ENCODE assay signal across 22 mouse cellular contexts in the genomic region with DNA sequence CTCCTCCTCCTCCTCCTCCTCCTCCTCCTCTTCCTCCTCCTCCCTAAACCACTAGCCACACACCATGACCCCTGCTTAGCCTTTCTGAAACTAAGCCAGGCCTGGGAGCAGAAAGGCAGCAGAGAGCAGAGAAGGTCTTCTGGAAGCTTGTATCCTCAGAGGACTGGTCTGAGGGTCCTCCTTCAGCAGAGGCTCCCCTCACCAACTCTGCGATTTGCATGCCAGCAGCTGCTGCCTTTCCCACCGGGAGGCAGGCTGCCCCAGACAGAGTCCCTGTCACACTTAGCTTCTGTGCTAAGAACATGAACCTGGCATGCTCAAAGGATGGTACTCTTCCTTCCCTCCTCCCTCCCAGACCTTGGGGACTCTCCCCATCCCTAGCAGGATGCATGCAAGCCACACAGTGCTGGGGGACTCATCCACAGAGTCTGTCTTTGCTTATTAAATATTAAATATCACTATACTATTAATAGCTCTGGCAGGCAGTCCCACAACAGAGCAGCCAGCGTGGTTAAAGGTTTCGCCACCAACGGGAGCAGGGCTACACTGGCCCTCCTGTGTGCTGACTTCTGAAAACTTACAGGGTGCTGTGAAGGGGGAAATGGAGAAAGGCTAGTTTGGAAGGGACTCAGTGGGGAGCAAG. TPM values are rescaled to one million over a fixed set of nuclear protein-coding genes. Genes with fewer than 3 reads are reported as not detected.
DNase-seq lines count a peak whose midpoint lies in the region; ATAC-seq and TF ChIP-seq lines count a peak whose summit lies in the region.
"Had no signal": no experiment of that assay in that cellular context is flagged by ENCODE, and none has a peak within 500 bp of the region (broad histone marks: within the 10 kb centered on the region; RNA-seq: fewer than 3 reads in every experiment).

No protein-coding gene starts in this region.

- no peak for DNase-seq in hindbrain, postnatal 0 days (ENCODE audit: low spot score)
- DNase-seq in lung, postnatal 36 days: no peak
- DNase-seq in embryonic facial prominence, embryonic 14.5 days (ENCODE audit: low spot score): no peak
- DNase-seq in thymus, postnatal 25 days: no peak
- no peak for DNase-seq in kidney, adult 9 months
- DNase-seq: adrenal gland, adult 2 months; cerebellum, adult 18-20 months; lung, adult 2 months; right cerebral cortex, adult 18-20 months; thymus, postnatal 4 days had no signal

- no peak for TF ChIP-seq CTCF in hindbrain, postnatal 0 days (IDR thresholded peaks at IDR 0.05; ENCODE audit: low read depth)

- H3K9ac ChIP-seq in hindbrain, embryonic 12.5 days: no peak overlapping the region
- no peak overlapping the region for H3K9ac ChIP-seq in hindbrain, postnatal 0 days (replicated peaks; ENCODE audit: low read length)
- H3K9ac ChIP-seq in lung, embryonic 15.5 days: no peak overlapping the region
- H3K9ac ChIP-seq in embryonic facial prominence, embryonic 14.5 days (ENCODE audit: low read depth, low read length): no peak overlapping the region
- H3K9ac ChIP-seq in midbrain, embryonic 13.5 days (replicated peaks): 0 out of 2 replicates have a peak overlapping the region, but pooled peaks have one; percentile 20
- H3K9ac ChIP-seq: embryonic facial prominence, embryonic 15.5 days; forebrain, embryonic 15.5 days; limb, embryonic 13.5 days; neural tube, embryonic 12.5 days had no signal

- no peak overlapping the region for H3K4me3 ChIP-seq in hindbrain, embryonic 12.5 days
- H3K4me3 ChIP-seq in hindbrain, postnatal 0 days (ENCODE audit: low read length): no peak overlapping the region
- H3K4me3 ChIP-seq in lung, embryonic 15.5 days: no peak overlapping the region
- no peak overlapping the region for H3K4me3 ChIP-seq in embryonic facial prominence, embryonic 14.5 days (ENCODE audit: low read depth, low read length)
- no peak overlapping the region for H3K4me3 ChIP-seq in midbrain, embryonic 13.5 days (replicated peaks)
- H3K4me3 ChIP-seq: embryonic facial prominence, embryonic 15.5 days; forebrain, embryonic 15.5 days; limb, embryonic 13.5 days; neural tube, embryonic 12.5 days had no signal

- H3K4me2 ChIP-seq in hindbrain, embryonic 12.5 days (replicated peaks): no peak overlapping the region
- no peak overlapping the region for H3K4me2 ChIP-seq in hindbrain, postnatal 0 days (ENCODE audit: low read depth, low read length)
- H3K4me2 ChIP-seq in lung, embryonic 15.5 days: no peak overlapping the region
- no peak overlapping the region for H3K4me2 ChIP-seq in embryonic facial prominence, embryonic 14.5 days (ENCODE audit: low read depth, low read length)
- peak overlapping the region; percentile 17 for H3K4me2 ChIP-seq in midbrain, embryonic 13.5 days (replicated peaks)
- H3K4me2 ChIP-seq: embryonic facial prominence, embryonic 15.5 days; forebrain, embryonic 15.5 days; limb, embryonic 13.5 days; neural tube, embryonic 12.5 days had no signal

- no peaks in the 10 kb centered on the region for H3K27me3 ChIP-seq in hindbrain, embryonic 12.5 days
- H3K27me3 ChIP-seq in hindbrain, postnatal 0 days (ENCODE audit: insufficient read depth, low read length): no peaks in the 10 kb centered on the region
- no peaks in the 10 kb centered on the region for H3K27me3 ChIP-seq in lung, embryonic 15.5 days
- H3K27me3 ChIP-seq in embryonic facial prominence, embryonic 14.5 days (replicated peaks; ENCODE audit: control insufficient read depth, insufficient read depth, low read length): no peaks in the 10 kb centered on the region
- H3K27me3 ChIP-seq in midbrain, embryonic 13.5 days: no peaks in the 10 kb centered on the region
- H3K27me3 ChIP-seq: embryonic facial prominence, embryonic 15.5 days; forebrain, embryonic 15.5 days; neural tube, embryonic 12.5 days had no signal

- ATAC-seq in hindbrain, embryonic 12.5 days (ENCODE audit: low FRiP score): peak; percentile 42; the same call in 1 of the 2 replicates
- no peak for ATAC-seq in hindbrain, postnatal 0 days
- no peak for ATAC-seq in lung, embryonic 15.5 days (ENCODE audit: borderline replicate concordance, extremely low read depth, low FRiP score, low TSS enrichment)
- ATAC-seq in embryonic facial prominence, embryonic 14.5 days (ENCODE audit: low read depth): peak; percentile 36; the same call in 1 of the 2 replicates
- peak; percentile 83 for ATAC-seq in midbrain, embryonic 13.5 days
- ATAC-seq: CD4-positive, CD25-positive, alpha-beta regulatory T cell, adult 4 months; forebrain, embryonic 15.5 days had no signal

- peaks cover 38% of the 10 kb centered on the region for H3K4me1 ChIP-seq in hindbrain, embryonic 12.5 days
- H3K4me1 ChIP-seq in hindbrain, postnatal 0 days (ENCODE audit: insufficient read depth, low read length): no peaks in the 10 kb centered on the region
- peaks cover 14% of the 10 kb centered on the region for H3K4me1 ChIP-seq in lung, embryonic 15.5 days
- H3K4me1 ChIP-seq in embryonic facial prominence, embryonic 14.5 days (ENCODE audit: control insufficient read depth, insufficient read depth, low read length): peaks cover 3% of the 10 kb centered on the region; the same call in 1 of the 2 replicates
- H3K4me1 ChIP-seq in midbrain, embryonic 13.5 days (replicated peaks): peaks cover 56% of the 10 kb centered on the region

- WGBS in hindbrain, embryonic 12.5 days: 46% methylated on average over 5 of the region's 5 CpGs
- WGBS in hindbrain, postnatal 0 days: 34% methylated on average over 5 of the region's 5 CpGs
- 46% methylated on average over 5 of the region's 5 CpGs for WGBS in lung, embryonic 15.5 days
- 52% methylated on average over 5 of the region's 5 CpGs for WGBS in embryonic facial prominence, embryonic 14.5 days
- 54% methylated on average over 5 of the region's 5 CpGs for WGBS in midbrain, embryonic 13.5 days

- peak overlapping the region; percentile 35; the same call in 1 of the 2 replicates for H3K27ac ChIP-seq in hindbrain, embryonic 12.5 days
- H3K27ac ChIP-seq in hindbrain, postnatal 0 days: no peak overlapping the region
- H3K27ac ChIP-seq in lung, embryonic 15.5 days: 0 out of 2 replicates have a peak overlapping the region, but pooled peaks have one; percentile 21
- H3K27ac ChIP-seq in embryonic facial prominence, embryonic 14.5 days (replicated peaks; ENCODE audit: low read depth, low read length): no peak overlapping the region
- peak overlapping the region; percentile 62 for H3K27ac ChIP-seq in midbrain, embryonic 13.5 days
- H3K27ac ChIP-seq: embryonic facial prominence, embryonic 15.5 days; forebrain, embryonic 15.5 days; limb, embryonic 13.5 days; neural tube, embryonic 12.5 days; stomach, postnatal 0 days had no signal

- H3K9me3 ChIP-seq in hindbrain, embryonic 12.5 days (replicated peaks): no peaks in the 10 kb centered on the region
- no peaks in the 10 kb centered on the region for H3K9me3 ChIP-seq in hindbrain, postnatal 0 days (ENCODE audit: low read length)
- no peaks in the 10 kb centered on the region for H3K9me3 ChIP-seq in lung, embryonic 15.5 days
- no peaks in the 10 kb centered on the region for H3K9me3 ChIP-seq in embryonic facial prominence, embryonic 14.5 days (ENCODE audit: control insufficient read depth, low read length)
- no peaks in the 10 kb centered on the region for H3K9me3 ChIP-seq in midbrain, embryonic 13.5 days
- H3K9me3 ChIP-seq: embryonic facial prominence, embryonic 15.5 days; forebrain, embryonic 15.5 days; limb, embryonic 13.5 days; neural tube, embryonic 12.5 days had no signal

- no peaks in the 10 kb centered on the region for H3K36me3 ChIP-seq in hindbrain, embryonic 12.5 days
- no peaks in the 10 kb centered on the region for H3K36me3 ChIP-seq in hindbrain, postnatal 0 days (ENCODE audit: insufficient read depth, low read length)
- no peaks in the 10 kb centered on the region for H3K36me3 ChIP-seq in lung, embryonic 15.5 days
- H3K36me3 ChIP-seq in embryonic facial prominence, embryonic 14.5 days (ENCODE audit: control insufficient read depth, insufficient read depth, low read length): no peaks in the 10 kb centered on the region
- H3K36me3 ChIP-seq in midbrain, embryonic 13.5 days: no peaks in the 10 kb centered on the region
- H3K36me3 ChIP-seq: embryonic facial prominence, embryonic 15.5 days; forebrain, embryonic 15.5 days; limb, embryonic 13.5 days; neural tube, embryonic 12.5 days had no signal

RNA-seq across cellular contexts. Expression of a gene that starts 12.9 kb away (rescaled TPM):
- polyA plus RNA-seq in hindbrain, embryonic 12.5 days (2016; fragmentation: Nextera tagmentation; extraction: Ambion mirVana): 12.5 and 15.3 TPM in 2 replicates
- total RNA-seq in hindbrain, postnatal 0 days (2014; rRNA removed): 136 and 193 TPM in 2 replicates
- 17.7 and 21.2 TPM in 2 replicates for polyA plus RNA-seq in hindbrain, postnatal 0 days (2015; fragmentation: Nextera tagmentation; extraction: Ambion mirVana)
- polyA plus RNA-seq in lung, embryonic 15.5 days (2015; fragmentation: Nextera tagmentation; extraction: Ambion mirVana): 2.0 and 2.2 TPM in 2 replicates
- 4.0 and 4.1 TPM in 2 replicates for polyA plus RNA-seq in embryonic facial prominence, embryonic 14.5 days (2014; fragmentation: Nextera tagmentation; extraction: Ambion mirVana)
- polyA plus RNA-seq in midbrain, embryonic 13.5 days (2015; fragmentation: Nextera tagmentation; extraction: Ambion mirVana): 13.1 and 18.8 TPM in 2 replicates

RNA-seq across cellular contexts. Expression of a gene that starts 13.1 kb away (rescaled TPM):
- 2.3 and 2.8 TPM in 2 replicates for polyA plus RNA-seq in hindbrain, embryonic 12.5 days (2016; fragmentation: Nextera tagmentation; extraction: Ambion mirVana)
- total RNA-seq in hindbrain, postnatal 0 days (2014; rRNA removed): 3.6 and 4.5 TPM in 2 replicates
- 3.0 and 4.8 TPM in 2 replicates for polyA plus RNA-seq in hindbrain, postnatal 0 days (2015; fragmentation: Nextera tagmentation; extraction: Ambion mirVana)
- polyA plus RNA-seq in lung, embryonic 15.5 days (2015; fragmentation: Nextera tagmentation; extraction: Ambion mirVana): 2.9 and 3.3 TPM in 2 replicates
- polyA plus RNA-seq in embryonic facial prominence, embryonic 14.5 days (2014; fragmentation: Nextera tagmentation; extraction: Ambion mirVana): 1.6 and 3.7 TPM in 2 replicates
- 2.4 and 2.7 TPM in 2 replicates for polyA plus RNA-seq in midbrain, embryonic 13.5 days (2015; fragmentation: Nextera tagmentation; extraction: Ambion mirVana)
- total RNA-seq: megakaryocyte-erythroid progenitor cell, adult 5-6 weeks; MEL had no signal
- polyA plus RNA-seq: CD4-positive, CD25-positive, alpha-beta regulatory T cell, adult 4 months had no signal

RNA-seq across cellular contexts. Expression of a gene that starts 39.3 kb away (rescaled TPM):
- polyA plus RNA-seq in hindbrain, embryonic 12.5 days (2016; fragmentation: Nextera tagmentation; extraction: Ambion mirVana): 11.3 and 12.9 TPM in 2 replicates
- 2.3 and 9.9 TPM in 2 replicates for total RNA-seq in hindbrain, postnatal 0 days (2014; rRNA removed)
- 19.9 and 21.4 TPM in 2 replicates for polyA plus RNA-seq in hindbrain, postnatal 0 days (2015; fragmentation: Nextera tagmentation; extraction: Ambion mirVana)
- 6.4 and 7.3 TPM in 2 replicates for polyA plus RNA-seq in lung, embryonic 15.5 days (2015; fragmentation: Nextera tagmentation; extraction: Ambion mirVana)
- 6.0 and 16.3 TPM in 2 replicates for polyA plus RNA-seq in embryonic facial prominence, embryonic 14.5 days (2014; fragmentation: Nextera tagmentation; extraction: Ambion mirVana)
- 8.3 and 8.5 TPM in 2 replicates for polyA plus RNA-seq in midbrain, embryonic 13.5 days (2015; fragmentation: Nextera tagmentation; extraction: Ambion mirVana)
- total RNA-seq: gastrocnemius, adult 8-10 months; megakaryocyte-erythroid progenitor cell, adult 5-6 weeks; MEL had no signal
- polyA plus RNA-seq: CD4-positive, CD25-positive, alpha-beta regulatory T cell, adult 4 months had no signal

RNA-seq across cellular contexts. Expression of a gene that starts 53.6 kb away (rescaled TPM):
- 10.1 and 11.9 TPM in 2 replicates for polyA plus RNA-seq in hindbrain, embryonic 12.5 days (2016; fragmentation: Nextera tagmentation; extraction: Ambion mirVana)
- 62.4 and 69.9 TPM in 2 replicates for total RNA-seq in hindbrain, postnatal 0 days (2014; rRNA removed)
- polyA plus RNA-seq in hindbrain, postnatal 0 days (2015; fragmentation: Nextera tagmentation; extraction: Ambion mirVana): 22.0 and 22.9 TPM in 2 replicates
- 3.5 and 4.2 TPM in 2 replicates for polyA plus RNA-seq in lung, embryonic 15.5 days (2015; fragmentation: Nextera tagmentation; extraction: Ambion mirVana)
- 12.5 and 13.7 TPM in 2 replicates for polyA plus RNA-seq in embryonic facial prominence, embryonic 14.5 days (2014; fragmentation: Nextera tagmentation; extraction: Ambion mirVana)
- 5.5 and 5.7 TPM in 2 replicates for polyA plus RNA-seq in midbrain, embryonic 13.5 days (2015; fragmentation: Nextera tagmentation; extraction: Ambion mirVana)
- polyA plus RNA-seq: CD4-positive, CD25-positive, alpha-beta regulatory T cell, adult 4 months had no signal

Comparison
In these comparisons a context has a peak if more than half of its experiments do, and no peak if none do; other contexts are left out.
1. ATAC-seq: peak in hindbrain, embryonic 12.5 days (single experiment), embryonic facial prominence, embryonic 14.5 days (single experiment) and midbrain, embryonic 13.5 days (single experiment); none in hindbrain, postnatal 0 days (single experiment) and lung, embryonic 15.5 days (single experiment).
2. H3K27ac ChIP-seq: peak in hindbrain, embryonic 12.5 days (single experiment), lung, embryonic 15.5 days (single experiment) and midbrain, embryonic 13.5 days (single experiment); none in hindbrain, postnatal 0 days (single experiment) and embryonic facial prominence, embryonic 14.5 days (single experiment).